Mouse (Mus musculus) intestine, postnatal 0 days (tissue): Measurements from ENCODE around the gene Camsap3. TPM values are rescaled to one million over a fixed set of nuclear protein-coding genes. Genes with fewer than 3 reads are reported as not detected.
A peak's percentile ranks its signal among the peaks of the same experiment; 100 is the strongest.

Source experiments
- ATAC-seq: fragments of 200-750 bp; cut with Nextera tagmentation; 2 replicates; pipeline ENCODE4 v1.8.0; 2017; ENCODE audit warnings: mild to moderate bottlenecking, moderate TSS enrichment, moderate library complexity
- H3K27ac ChIP-seq: fragments of 300-500 bp; sonication (generic); 2 replicates; pipeline ENCODE4 v1.5.1; 2014; ENCODE audit warnings: mild to moderate bottlenecking, low read depth, low read length, moderate library complexity
- H3K27me3 ChIP-seq: fragments of 300-500 bp; sonication (generic); replicated peaks from 2 replicates; pipeline ENCODE4 v1.6.1; 2014; ENCODE audit warnings: low read length, mixed read lengths; ENCODE audit not compliant: control insufficient read depth, insufficient read depth
- H3K36me3 ChIP-seq: fragments of 300-500 bp; sonication (generic); 2 replicates; pipeline ENCODE4 v1.6.1; 2014; ENCODE audit warnings: mild to moderate bottlenecking, moderate library complexity; ENCODE audit not compliant: control insufficient read depth, insufficient read depth
- H3K4me1 ChIP-seq: fragments of 300-500 bp; sonication (generic); replicated peaks from 2 replicates; pipeline ENCODE4 v1.6.1; 2014; ENCODE audit warnings: antibody characterized with exemption, low read length, mixed read lengths; ENCODE audit not compliant: control insufficient read depth, insufficient read depth
- H3K4me2 ChIP-seq: fragments of 300-500 bp; sonication (generic); replicated peaks from 2 replicates; pipeline ENCODE4 v1.6.1; 2014; ENCODE audit warnings: low read depth, mild to moderate bottlenecking, moderate library complexity
- H3K4me3 ChIP-seq: fragments of 300-500 bp; sonication (generic); 2 replicates; pipeline ENCODE4 v1.5.1; 2014; ENCODE audit warnings: low read depth, low read length
- H3K9ac ChIP-seq: fragments of 300-500 bp; sonication (generic); 2 replicates; pipeline ENCODE4 v1.6.1; 2014; ENCODE audit warnings: mild to moderate bottlenecking, low read depth, low read length
- H3K9me3 ChIP-seq: fragments of 300-500 bp; sonication (generic); 2 replicates; pipeline ENCODE4 v1.6.1; 2016; ENCODE audit warnings: mixed run types; ENCODE audit not compliant: control insufficient read depth
- CTCF ChIP-seq: sonication (generic); IDR thresholded peaks from 2 replicates; pipeline ENCODE4 v1.5.1; 2016; ENCODE audit warnings: low read depth, mild to moderate bottlenecking, control low read depth, antibody characterized with exemption, moderate library complexity
- WGBS: fragments of 180-500 bp; shearing (Covaris S2); extraction: QIAGEN DNeasy Blood & Tissue Kit; methylation state at CpG from one replicate; pipeline ENCODE4 v1.1.7; 2014; 5-methylcytosine and 5-hydroxymethylcytosine counted together
- polyA plus RNA-seq: library from polyadenylated mRNA; unstranded; fragments of >200 nt; fragmentation: Nextera tagmentation; extraction: Ambion mirVana; gene quantifications from 2 replicates; pipeline ENCODE4 v1.2.1, GENCODE M21; 2015

Camsap3 gene
- polyA plus RNA-seq, 1 experiment from 2014 or later, result 20.9 TPM

GRCm38 (mm10) chr8:3567641-3568371 lies 19.3 kb upstream of the Camsap3 start, which contains the start of gene C330021F23Rik:
Gene C330021F23Rik, plus strand, starts transcription at chr8:3567990.
- peak; percentile 57 for ATAC-seq
- TF ChIP-seq CTCF, result no peak
- WGBS, result 2% methylated on average over 12 of the region's 12 CpGs
- Histone ChIP-seq H3K9me3 (no peaks in the 10 kb centered on the region), H3K9ac (peak within 1 kb of the TSS; percentile 23; the same call in 1 of the 2 replicates), H3K27me3 (no peaks in the 10 kb centered on the region), H3K4me3 (peak within 1 kb of the TSS; percentile 16; the same call in 1 of the 2 replicates), H3K27ac (peak within 1 kb of the TSS; percentile 28; the same call in 1 of the 2 replicates), H3K36me3 (no peaks in the 10 kb centered on the region), H3K4me1 (peaks cover 7% of the 10 kb centered on the region; the same call in 1 of the 2 replicates), H3K4me2 (peak within 1 kb of the TSS; percentile 56)

DNA sequence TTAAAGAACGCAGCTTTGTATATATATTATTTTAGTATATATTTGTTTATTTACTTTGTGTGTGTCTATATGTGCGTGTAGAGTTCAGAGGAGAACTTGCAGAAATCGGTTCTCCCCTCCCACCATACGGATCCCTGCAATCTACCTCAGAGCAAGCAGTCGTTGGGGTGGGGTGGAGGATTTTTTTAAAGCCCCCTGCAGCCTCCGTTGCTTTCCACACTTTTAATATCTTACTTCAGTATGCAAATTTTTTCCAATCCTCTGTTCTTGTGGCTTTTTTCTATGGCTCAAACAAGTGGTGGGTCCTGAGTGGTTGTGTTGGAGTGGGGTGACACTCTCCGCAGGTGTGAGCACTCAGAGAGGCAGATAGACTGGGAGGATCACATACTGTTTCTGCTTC lies 18.7 kb upstream of the Camsap3 start:
- Histone ChIP-seq H3K27me3 (no peaks in the 10 kb centered on the region), H3K4me3 (peak overlapping the region; percentile 16; the same call in 1 of the 2 replicates), H3K4me1 (peaks cover 7% of the 10 kb centered on the region; the same call in 1 of the 2 replicates), H3K27ac (peak overlapping the region; percentile 28; the same call in 1 of the 2 replicates), H3K9me3 (no peaks in the 10 kb centered on the region), H3K4me2 (peak overlapping the region; percentile 56), H3K36me3 (no peaks in the 10 kb centered on the region), H3K9ac (no peak overlapping the region)
- TF ChIP-seq CTCF, result no peak
- no peak for ATAC-seq
- WGBS, result 5% methylated on average over 7 of the region's 7 CpGs

DNA sequence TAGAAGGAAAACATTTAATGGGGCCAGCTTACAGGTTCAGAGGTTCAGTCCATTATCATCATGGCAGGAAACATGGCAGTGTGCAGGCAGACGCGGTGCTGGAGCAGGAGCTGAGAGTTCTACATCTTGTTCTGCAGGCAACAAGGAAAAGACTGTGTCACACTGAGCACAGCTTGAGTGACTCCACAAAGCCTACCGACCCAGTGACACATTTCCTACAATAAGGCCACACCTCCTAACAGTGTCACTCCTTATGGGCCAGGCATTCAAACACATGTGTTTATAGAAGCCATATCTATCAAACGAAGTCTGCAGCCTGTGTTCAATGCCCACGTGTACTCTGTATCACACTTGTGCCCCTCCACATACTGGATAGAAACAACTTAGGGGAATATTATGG lies 17.3 kb upstream of the Camsap3 start:
- ATAC-seq, result no peak
- no peaks in the 10 kb centered on the region for H3K9me3 ChIP-seq

DNA sequence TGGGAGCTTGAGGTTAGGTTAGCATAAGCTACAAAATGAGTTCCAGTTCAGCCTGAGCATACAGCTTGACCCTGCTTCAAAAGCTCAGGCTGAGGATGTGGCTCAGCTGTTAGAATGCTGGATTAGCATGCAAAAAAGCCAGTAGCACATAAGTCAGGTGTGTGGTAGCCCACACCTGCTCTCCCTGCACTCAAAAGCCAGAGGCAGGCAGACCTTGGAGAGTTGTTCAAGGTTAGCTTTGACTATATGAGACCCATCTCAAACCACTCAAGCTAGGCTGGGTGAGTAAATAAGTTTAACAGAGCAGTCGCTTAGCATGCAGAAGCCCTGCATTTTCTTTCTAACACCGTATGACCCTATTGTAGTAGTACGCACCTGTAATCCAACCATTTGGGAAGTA lies 12.5 kb upstream of the Camsap3 start:
- WGBS, result 95% methylated on average over 3 of the region's 3 CpGs
- no peak overlapping the region for H3K4me3 ChIP-seq
- no peak for TF ChIP-seq CTCF
- no peak for ATAC-seq
- H3K4me1 ChIP-seq, result 0 out of 2 replicates have a peak, but pooled peaks cover 2% of the 10 kb centered on the region
- H3K4me2 ChIP-seq, result no peak overlapping the region
- H3K9me3 ChIP-seq, result no peaks in the 10 kb centered on the region
- no peak overlapping the region for H3K27ac ChIP-seq
- no peaks in the 10 kb centered on the region for H3K36me3 ChIP-seq
- H3K27me3 ChIP-seq, result no peaks in the 10 kb centered on the region
- no peak overlapping the region for H3K9ac ChIP-seq

More for the DNA sequence above, 17.3 kb upstream of the Camsap3 start:
- H3K36me3 ChIP-seq, result no peaks in the 10 kb centered on the region
- no peaks in the 10 kb centered on the region for H3K27me3 ChIP-seq
- no peak overlapping the region for H3K27ac ChIP-seq
- 72% methylated on average over 5 of the region's 5 CpGs for WGBS
- TF ChIP-seq CTCF, result no peak
- peaks cover 7% of the 10 kb centered on the region; the same call in 1 of the 2 replicates for H3K4me1 ChIP-seq
- no peak overlapping the region for H3K4me3 ChIP-seq
- no peak overlapping the region for H3K4me2 ChIP-seq
- H3K9ac ChIP-seq, result no peak overlapping the region

- Histone ChIP-seq H3K4me1 (0 out of 2 replicates have a peak, but pooled peaks cover 3% of the 10 kb centered on the region), H3K36me3 (no peaks in the 10 kb centered on the region), H3K4me2 (no peak overlapping the region), H3K9ac (no peak overlapping the region), H3K27ac (no peak overlapping the region), H3K27me3 (no peaks in the 10 kb centered on the region), H3K9me3 (no peaks in the 10 kb centered on the region), H3K4me3 (no peak overlapping the region)
- ATAC-seq, result 0 out of 2 replicates have a peak, but pooled peaks have one; percentile 18
- TF ChIP-seq CTCF, result no peak
- 45% methylated on average over 15 of the region's 15 CpGs for WGBS
These were observed 10.7 kb upstream of the Camsap3 start for GRCm38 (mm10) chr8:3576211-3576960.
